Mouse (Mus musculus) C2C12 (cell line): ENCODE results near the gene Anks1.

Source experiments
- CTCF ChIP-seq: IDR thresholded peaks from one replicate; pipeline ENCODE4 v1.5.1; 2011; ENCODE audit not compliant: control insufficient read depth, insufficient read depth, insufficient read length
- FOSL1 ChIP-seq: IDR thresholded peaks from one replicate; pipeline ENCODE4 v1.8.0; 2011; ENCODE audit warnings: mild to moderate bottlenecking, low read length; ENCODE audit not compliant: poor library complexity, insufficient read depth, severe bottlenecking
- MAX ChIP-seq: IDR thresholded peaks from one replicate; pipeline ENCODE4 v1.6.1; 2011; ENCODE audit warnings: mild to moderate bottlenecking, control low read depth
- MYOD1 ChIP-seq: IDR thresholded peaks from one replicate; pipeline ENCODE4 v1.6.1; 2011; ENCODE audit warnings: low read depth; ENCODE audit not compliant: control insufficient read depth, insufficient read length
- MYOG ChIP-seq: IDR thresholded peaks from one replicate; pipeline ENCODE4 v1.6.1; 2011; ENCODE audit not compliant: control insufficient read depth, insufficient read length; ENCODE audit errors: extremely low read depth
- USF1 ChIP-seq: IDR thresholded peaks from one replicate; pipeline ENCODE4 v1.6.1; 2011; ENCODE audit warnings: low read depth, mild to moderate bottlenecking, control low read depth, moderate library complexity

DNA sequence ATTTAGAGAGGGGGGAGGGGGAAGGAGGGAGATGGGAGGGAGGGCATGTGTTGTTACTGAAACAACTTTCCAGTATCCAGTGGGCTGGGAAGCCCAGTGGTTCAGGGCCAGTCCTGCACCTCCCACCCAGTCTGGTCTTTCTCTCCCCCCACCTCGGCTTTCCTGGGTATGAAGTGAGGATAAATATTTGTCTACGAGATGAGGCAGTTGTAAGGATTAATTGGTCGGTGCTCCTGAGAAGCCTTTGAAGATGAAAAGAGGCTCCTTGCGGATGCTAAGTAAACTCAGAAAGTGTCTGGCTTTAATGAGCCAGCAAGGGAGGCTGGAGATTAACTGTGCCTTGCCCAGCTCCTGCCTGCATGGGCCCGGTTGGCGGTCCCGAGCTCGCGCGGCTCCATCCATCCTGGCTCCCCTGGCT lies 192.8 kb downstream of the Anks1 start:
- TF ChIP-seq USF1 (no peak), MYOD1 (no peak), MAX (no peak), CTCF (no peak), MYOG (no peak), FOSL1 (no peak)
